Mouse (Mus musculus) granulocyte monocyte progenitor cell, adult 5-6 weeks (primary cell): ENCODE data around the gene Camta1. TPM values are rescaled to one million over a fixed set of nuclear protein-coding genes. Genes with fewer than 3 reads are reported as not detected.

ENCODE experiments used
- ATAC-seq: replicated peaks from 2 replicates; pipeline ENCODE4 v1.8.0; 2016; ENCODE audit warnings: mild to moderate bottlenecking, moderate TSS enrichment, inconsistent platforms; ENCODE audit not compliant: poor library complexity, severe bottlenecking
- total RNA-seq, 2 experiments: library from RNA; stranded (forward) in 1 of 2; stranded (reverse) in 1 of 2; fragments of 200-712, 200-1000 nt in 1 of 2; fragments of >200 nt in 1 of 2; fragmentation: Nextera tagmentation in 1 of 2; gene quantifications; 2 replicates each; pipeline ENCODE4 v1.2.3; 2014 to 2017

Gene Camta1
- total RNA-seq, 2 experiments from 2014 or later: 31.9 to 35.5 TPM

GRCm38 (mm10) chr4:151863511-151863910, 1.8 kb upstream of the Camta1 start:
- no peak for ATAC-seq

GRCm38 (mm10) chr4:151861471-151861805, 238 bp downstream of the Camta1 start:
- ATAC-seq: no peak

GRCm38 (mm10) chr4:151860441-151861331, 990 bp downstream of the Camta1 start:
- 0 out of 2 replicates have a peak, but pooled peaks have one; percentile 3 for ATAC-seq

- no peak for ATAC-seq
These were observed 2.4 kb downstream of the Camta1 start for GRCm38 (mm10) chr4:151859275-151859674.

GRCm38 (mm10) chr4:151853949-151854348, 7.7 kb downstream of the Camta1 start:
- ATAC-seq: no peak

- ATAC-seq: peak; percentile 92
These were observed 10.5 kb downstream of the Camta1 start for GRCm38 (mm10) chr4:151851179-151851578.

- peak; percentile 65 for ATAC-seq
These were observed 19.1 kb downstream of the Camta1 start for GRCm38 (mm10) chr4:151842591-151842990.

GRCm38 (mm10) chr4:151838518-151838917, 23.2 kb downstream of the Camta1 start:
- peak; percentile 53 for ATAC-seq

GRCm38 (mm10) chr4:151835860-151836259, 25.8 kb downstream of the Camta1 start:
- no peak for ATAC-seq

GRCm38 (mm10) chr4:151834536-151834935, 27.1 kb downstream of the Camta1 start:
- no peak for ATAC-seq

- ATAC-seq: no peak
These were observed 27.7 kb downstream of the Camta1 start for GRCm38 (mm10) chr4:151833940-151834449.

GRCm38 (mm10) chr4:151827840-151828239, 33.8 kb downstream of the Camta1 start:
- peak; percentile 93 for ATAC-seq

GRCm38 (mm10) chr4:151827356-151827755, 34.3 kb downstream of the Camta1 start:
- ATAC-seq: no peak

- no peak for ATAC-seq
These were observed 37.7 kb downstream of the Camta1 start for GRCm38 (mm10) chr4:151823963-151824362.

- ATAC-seq: peak; percentile 41; the same call in 1 of the 2 replicates
These were observed 38.7 kb downstream of the Camta1 start for GRCm38 (mm10) chr4:151822986-151823385.

- ATAC-seq: peak; percentile 37; the same call in 1 of the 2 replicates
These were observed 43.5 kb downstream of the Camta1 start for GRCm38 (mm10) chr4:151817981-151818766.

- ATAC-seq: no peak
These were observed 48.0 kb downstream of the Camta1 start for GRCm38 (mm10) chr4:151813711-151814110.

- no peak for ATAC-seq
These were observed 56.0 kb downstream of the Camta1 start for GRCm38 (mm10) chr4:151805685-151806084.

- ATAC-seq: no peak
These were observed 56.6 kb downstream of the Camta1 start for GRCm38 (mm10) chr4:151805046-151805445.

GRCm38 (mm10) chr4:151804208-151804607, 57.5 kb downstream of the Camta1 start:
- no peak for ATAC-seq

- no peak for ATAC-seq
These were observed 63.0 kb downstream of the Camta1 start for GRCm38 (mm10) chr4:151798630-151799029.
